Mouse (Mus musculus): Measurements from ENCODE around the gene Ttc28. TPM values are rescaled to one million over a fixed set of nuclear protein-coding genes. Genes with fewer than 3 reads are reported as not detected.

The Ttc28 gene
- total and polyA plus RNA-seq, 3 experiments, result 0.21 to 0.89 (median 0.28) TPM

DNA sequence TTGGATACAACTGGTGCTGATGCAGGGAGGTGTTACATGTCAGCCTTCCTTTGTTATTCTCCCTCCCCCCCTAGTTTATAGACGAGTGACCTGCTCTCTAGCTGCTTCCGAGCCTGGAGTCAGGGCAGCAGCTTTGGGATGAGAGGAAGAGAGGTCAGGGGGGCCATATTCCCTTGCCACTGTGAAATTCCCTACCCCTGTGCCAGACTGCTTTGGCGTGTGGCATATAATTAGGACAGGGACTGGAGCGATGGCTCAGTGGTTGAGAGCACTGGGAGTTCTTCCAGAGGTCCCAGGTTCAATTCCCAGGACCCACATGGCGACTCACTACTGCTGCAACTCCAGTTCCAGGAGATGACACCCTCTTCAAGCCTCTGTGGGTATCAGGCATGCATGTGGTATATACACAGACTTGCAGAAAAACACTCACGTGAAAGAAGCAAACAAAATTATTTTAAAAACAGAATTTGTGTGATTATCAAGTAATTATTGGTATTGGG lies 180.7 kb downstream of the Ttc28 start:
- Histone ChIP-seq H3K4me3 (replicated peaks in 1 of 3; ENCODE audit: low read depth in 2 of 3, low read length in 2 of 3, poor library complexity in 1 of 3) (no peak overlapping the region), H3K4me2 (ENCODE audit: insufficient read depth, low read depth, poor library complexity, severe bottlenecking) (no peak overlapping the region), H3K9ac (ENCODE audit: insufficient read depth, low read depth) (no peak overlapping the region), H3K79me2 (replicated peaks; ENCODE audit: control insufficient read depth, extremely low read depth, insufficient read depth, poor library complexity, severe bottlenecking) (no peaks in the 10 kb centered on the region), H3K27me3 (replicated peaks) (no peaks in the 10 kb centered on the region), H3K4me1 (ENCODE audit: control insufficient read depth in 1 of 2, insufficient read depth in 2 of 2) (peaks cover 4 to 26% of the 10 kb centered on the region in 2 experiments; a peak in 2 of 4 replicates), H3K9me3 (replicated peaks; ENCODE audit: low read length) (no peaks in the 10 kb centered on the region), H3K27ac (ENCODE audit: insufficient read depth, low read depth) (no peak overlapping the region), H3K36me3 (replicated peaks in 1 of 2; ENCODE audit: control insufficient read depth in 1 of 2, insufficient read depth in 1 of 2, low read length in 1 of 2) (no peaks in the 10 kb centered on the region)
- dilution Hi-C loops (cut with MboI; ENCODE audit: extremely low pct_ligation_motif_present, extremely low pct_unique_long_range_greater_than_20kb, low sequenced_read_pairs), result no loop called here
- no peak for DNase-seq (ENCODE audit: extremely low read depth)
- in situ Hi-C loops (cut with MboI; ENCODE audit: low pct_ligation_motif_present, low pct_unique_long_range_greater_than_20kb, low sequenced_read_pairs), result no loop called here
- TF ChIP-seq MXI1 (IDR thresholded peaks at IDR 0.05; ENCODE audit: low read depth, low read length), result no peak
- no peak for TF ChIP-seq IRF4 (IDR thresholded peaks at IDR 0.05; ENCODE audit: low read depth, low read length)
- no peak for TF ChIP-seq MYC (IDR thresholded peaks at IDR 0.05; ENCODE audit: low read depth, low read length)
- TF ChIP-seq POLR2AphosphoS2 (IDR thresholded peaks at IDR 0.05; ENCODE audit: low read depth, low read length), result no peak
- TF ChIP-seq MAFK (IDR thresholded peaks at IDR 0.05; ENCODE audit: insufficient replicate concordance, low read length), result no peak
- TF ChIP-seq TBP (conservative IDR thresholded peaks at IDR 0.05; ENCODE audit: low read depth, low read length), result no peak
- TF ChIP-seq ZMIZ1 (IDR thresholded peaks at IDR 0.05; ENCODE audit: low read depth, low read length), result no peak
- TF ChIP-seq SIN3A (IDR thresholded peaks at IDR 0.05; ENCODE audit: low read length), result no peak
- no peak for TF ChIP-seq POLR2A (IDR thresholded peaks at IDR 0.05; ENCODE audit: low read depth, low read length)
- no peak for TF ChIP-seq ELF1 (IDR thresholded peaks at IDR 0.05; ENCODE audit: low read depth, low read length)
- no peak for TF ChIP-seq ETS1 (conservative IDR thresholded peaks at IDR 0.05; ENCODE audit: low read depth, low read length)
- no peak for TF ChIP-seq JUN (IDR thresholded peaks at IDR 0.05; ENCODE audit: insufficient read depth, low read depth, low read length)
- no peak for TF ChIP-seq PAX5 (IDR thresholded peaks at IDR 0.05; ENCODE audit: low read length)
- no peak for TF ChIP-seq JUND (conservative IDR thresholded peaks at IDR 0.05; ENCODE audit: low read depth, low read length)
- no peak for TF ChIP-seq MAZ (IDR thresholded peaks at IDR 0.05; ENCODE audit: low read depth, low read length)
- TF ChIP-seq USF2 (conservative IDR thresholded peaks at IDR 0.05; ENCODE audit: low read depth, low read length), result no peak
- TF ChIP-seq ZKSCAN1 (IDR thresholded peaks at IDR 0.05; ENCODE audit: borderline replicate concordance, low read depth, low read length), result no peak
- TF ChIP-seq NELFE (IDR thresholded peaks at IDR 0.05; ENCODE audit: low read depth, low read length), result no peak
- TF ChIP-seq E2F4 (IDR thresholded peaks at IDR 0.05; ENCODE audit: insufficient replicate concordance, low read depth, low read length), result no peak
- TF ChIP-seq RCOR1 (conservative IDR thresholded peaks at IDR 0.05; ENCODE audit: low read depth, low read length), result no peak

DNA sequence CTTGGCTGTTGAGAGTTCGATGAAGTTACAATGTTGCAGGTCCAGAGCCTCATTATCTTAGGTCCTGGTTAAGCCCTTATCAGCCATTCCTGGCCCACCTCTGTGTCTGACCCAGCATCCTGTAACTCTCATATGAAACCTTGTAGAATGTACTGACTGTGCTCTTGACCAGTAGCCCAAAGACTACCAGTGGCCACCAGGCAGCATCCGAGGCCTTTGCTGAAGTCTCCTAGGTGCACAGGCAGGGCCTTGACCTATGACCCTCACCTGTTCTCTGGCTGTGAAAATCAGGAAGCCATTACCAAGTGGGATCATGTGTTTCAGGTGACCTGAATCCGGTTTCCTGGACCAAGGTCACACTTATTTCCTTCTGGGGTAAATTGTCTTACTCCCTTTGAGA lies 183.6 kb downstream of the Ttc28 start:
- H3K27me3 ChIP-seq (replicated peaks), result no peaks in the 10 kb centered on the region
- no peak overlapping the region for H3K4me2 ChIP-seq (ENCODE audit: insufficient read depth, low read depth, poor library complexity, severe bottlenecking)
- H3K79me2 ChIP-seq (replicated peaks; ENCODE audit: control insufficient read depth, extremely low read depth, insufficient read depth, poor library complexity, severe bottlenecking), result no peaks in the 10 kb centered on the region
- no peak overlapping the region for H3K4me3 ChIP-seq (replicated peaks in 1 of 3; ENCODE audit: low read depth in 2 of 3, low read length in 2 of 3, poor library complexity in 1 of 3)
- DNase-seq (ENCODE audit: extremely low read depth), result no peak
- no peak overlapping the region for H3K27ac ChIP-seq (ENCODE audit: insufficient read depth, low read depth)
- in situ Hi-C loops (cut with MboI; ENCODE audit: low pct_ligation_motif_present, low pct_unique_long_range_greater_than_20kb, low sequenced_read_pairs), result no loop called here
- no peak overlapping the region for H3K9ac ChIP-seq (ENCODE audit: insufficient read depth, low read depth)
- no peaks in the 10 kb centered on the region for H3K36me3 ChIP-seq (replicated peaks in 1 of 2; ENCODE audit: control insufficient read depth in 1 of 2, insufficient read depth in 1 of 2, low read length in 1 of 2)
- TF ChIP-seq MYC (IDR thresholded peaks at IDR 0.05; ENCODE audit: low read depth, low read length) (no peak), ZNF384 (IDR thresholded peaks at IDR 0.05; ENCODE audit: low read depth, low read length) (no peak), JUN (IDR thresholded peaks at IDR 0.05; ENCODE audit: insufficient read depth, low read depth, low read length) (no peak), NELFE (IDR thresholded peaks at IDR 0.05; ENCODE audit: low read depth, low read length) (no peak), USF2 (conservative IDR thresholded peaks at IDR 0.05; ENCODE audit: low read depth, low read length) (no peak), NRF1 (IDR thresholded peaks at IDR 0.05; ENCODE audit: low read depth, low read length) (no peak), CHD2 (IDR thresholded peaks at IDR 0.05; ENCODE audit: low read length) (no peak), HCFC1 (IDR thresholded peaks at IDR 0.05; ENCODE audit: low read depth, low read length) (no peak), POLR2A (IDR thresholded peaks at IDR 0.05; ENCODE audit: low read depth, low read length) (no peak), TCF12 (IDR thresholded peaks at IDR 0.05; ENCODE audit: low read depth, low read length) (no peak), MXI1 (IDR thresholded peaks at IDR 0.05; ENCODE audit: low read depth, low read length) (no peak), ETS1 (conservative IDR thresholded peaks at IDR 0.05; ENCODE audit: low read depth, low read length) (no peak), GABPA (IDR thresholded peaks at IDR 0.05; ENCODE audit: insufficient replicate concordance, low read depth, low read length) (no peak)
- dilution Hi-C loops (cut with MboI; ENCODE audit: extremely low pct_ligation_motif_present, extremely low pct_unique_long_range_greater_than_20kb, low sequenced_read_pairs), result no loop called here
- H3K4me1 ChIP-seq (ENCODE audit: control insufficient read depth in 1 of 2, insufficient read depth in 2 of 2), result peaks cover 0 to 6% of the 10 kb centered on the region in 2 experiments; a peak in 1 of 4 replicates
- no peaks in the 10 kb centered on the region for H3K9me3 ChIP-seq (replicated peaks; ENCODE audit: low read length)

Data from CH12.LX (cell line).